Mouse (Mus musculus): ENCODE measurements around the gene Tmem63a.

GRCm38 (mm10) chr1:180992142-180992541 lies 50.0 kb downstream of the Tmem63a start:
- no peak for TF ChIP-seq MAFK (IDR thresholded peaks at IDR 0.05; ENCODE audit: insufficient read depth, low read depth, low read length)
- no peak for TF ChIP-seq HCFC1 (IDR thresholded peaks at IDR 0.05; ENCODE audit: borderline replicate concordance, insufficient read depth, low read length)
- TF ChIP-seq CHD2 (IDR thresholded peaks at IDR 0.05; ENCODE audit: low read depth, low read length): no peak
- TF ChIP-seq ZC3H11A (IDR thresholded peaks at IDR 0.05; ENCODE audit: borderline replicate concordance, low read depth, low read length): peak; percentile 34; the same call in 1 of the 2 replicates
- TF ChIP-seq ZNF384 (IDR thresholded peaks at IDR 0.05; ENCODE audit: low read depth, low read length): no peak

Data from ES-E14 (cell line).